Mouse (Mus musculus): ENCODE measurements around the gene 2410004B18Rik.
"Not testable (repeated sequence)": the region's sequence is repeated elsewhere in the genome, so short reads cannot be mapped to it uniquely, and the experiment has no call there.

2410004B18Rik gene

GRCm38 (mm10) chr3:145964473-145964872, 26.7 kb downstream of the 2410004B18Rik start:
- no peak for DNase-seq (ENCODE audit: low read depth, low spot score)

GRCm38 (mm10) chr3:145965583-145965982, 27.8 kb downstream of the 2410004B18Rik start:
- not testable (repeated sequence) for DNase-seq (ENCODE audit: low read depth, low spot score)

GRCm38 (mm10) chr3:145966806-145967205, 29.0 kb downstream of the 2410004B18Rik start:
- DNase-seq (ENCODE audit: low read depth, low spot score), result no peak

- DNase-seq (ENCODE audit: low read depth, low spot score), result no peak
Measured at GRCm38 (mm10) chr3:145969031-145969501, 31.3 kb downstream of the 2410004B18Rik start.

- no peak for DNase-seq (ENCODE audit: low read depth, low spot score)
Measured at GRCm38 (mm10) chr3:145971501-145971900, 33.7 kb downstream of the 2410004B18Rik start.

GRCm38 (mm10) chr3:145974986-145975385, 37.2 kb downstream of the 2410004B18Rik start:
- no peak for DNase-seq (ENCODE audit: low read depth, low spot score)

GRCm38 (mm10) chr3:145985333-145985925, 47.6 kb downstream of the 2410004B18Rik start:
- no peak for DNase-seq (ENCODE audit: low read depth, low spot score)

GRCm38 (mm10) chr3:145986317-145987001, 48.6 kb downstream of the 2410004B18Rik start:
- no peak for DNase-seq (ENCODE audit: low read depth, low spot score)

GRCm38 (mm10) chr3:145987268-145987969, 49.6 kb downstream of the 2410004B18Rik start, which contains the start of gene Syde2:
TSS of gene Syde2 (plus strand) at chr3:145987870.
- no peak for DNase-seq (ENCODE audit: low read depth, low spot score)

- no peak for DNase-seq (ENCODE audit: low read depth, low spot score)
Measured at GRCm38 (mm10) chr3:145987970-145988683, 50.3 kb downstream of the 2410004B18Rik start.

- DNase-seq (ENCODE audit: low read depth, low spot score), result no peak
Measured at GRCm38 (mm10) chr3:145988684-145989575, 51.1 kb downstream of the 2410004B18Rik start.

GRCm38 (mm10) chr3:145989576-145990081, 51.8 kb downstream of the 2410004B18Rik start:
- no peak for DNase-seq (ENCODE audit: low read depth, low spot score)

- no peak for DNase-seq (ENCODE audit: low read depth, low spot score)
Measured at GRCm38 (mm10) chr3:145991130-145991529, 53.3 kb downstream of the 2410004B18Rik start.

GRCm38 (mm10) chr3:145991976-145992730, 54.3 kb downstream of the 2410004B18Rik start:
- no peak for DNase-seq (ENCODE audit: low read depth, low spot score)

GRCm38 (mm10) chr3:145992796-145993195, 55.0 kb downstream of the 2410004B18Rik start:
- no peak for DNase-seq (ENCODE audit: low read depth, low spot score)

- DNase-seq (ENCODE audit: low read depth, low spot score), result no peak
Measured at GRCm38 (mm10) chr3:145993481-145994201, 55.8 kb downstream of the 2410004B18Rik start.

Data from telencephalon, adult 2 months (tissue).